Mouse (Mus musculus): ENCODE results near the gene Olfr1513.

GRCm38 (mm10) chr14:52325890-52326289, 30.3 kb downstream of the Olfr1513 start:
- TF ChIP-seq POLR2A (IDR thresholded peaks at IDR 0.05; ENCODE audit: extremely low read depth, insufficient read depth, low read length) (no peak), CTCF (IDR thresholded peaks at IDR 0.05; ENCODE audit: low read depth, low read length) (0 out of 2 replicates have a peak, but pooled peaks have one; percentile 3)

All from liver, adult 2 months (tissue).